Mouse (Mus musculus): ENCODE data around the gene Diras1.
"Not testable (repeated sequence)": the region's sequence is repeated elsewhere in the genome, so short reads cannot be mapped to it uniquely, and the experiment has no call there.

Gene Diras1

GRCm38 (mm10) chr10:80998021-80998420 is 27.4 kb downstream of the Diras1 start:
- no peak for DNase-seq (ENCODE audit: low spot score in 2 of 2)

- DNase-seq (ENCODE audit: low spot score in 2 of 2): no peak
These were observed 28.1 kb downstream of the Diras1 start for GRCm38 (mm10) chr10:80997332-80997731.

GRCm38 (mm10) chr10:80996501-80996900 is 29.0 kb downstream of the Diras1 start:
- DNase-seq (ENCODE audit: low spot score in 2 of 2): no peak

GRCm38 (mm10) chr10:80995091-80995632 is 30.3 kb downstream of the Diras1 start:
- peak; percentile 48 to 77 for DNase-seq (ENCODE audit: low spot score in 2 of 2)

GRCm38 (mm10) chr10:80994621-80995020 is 30.8 kb downstream of the Diras1 start:
- no peak for DNase-seq (ENCODE audit: low spot score in 2 of 2)

- no peak for DNase-seq (ENCODE audit: low spot score in 2 of 2)
These were observed 32.2 kb downstream of the Diras1 start for GRCm38 (mm10) chr10:80993276-80993675.

- no peak for DNase-seq (ENCODE audit: low spot score in 2 of 2)
These were observed 33.5 kb downstream of the Diras1 start for GRCm38 (mm10) chr10:80991945-80992344.

- DNase-seq (ENCODE audit: low spot score in 2 of 2): peak in 1 of 2 experiments; percentile 46
These were observed 34.5 kb downstream of the Diras1 start for GRCm38 (mm10) chr10:80991007-80991406.

GRCm38 (mm10) chr10:80990406-80990805 is 35.1 kb downstream of the Diras1 start:
- peak; percentile 54 for DNase-seq (ENCODE audit: low spot score in 2 of 2)

GRCm38 (mm10) chr10:80989854-80990253 is 35.6 kb downstream of the Diras1 start:
- not testable (repeated sequence) for DNase-seq (ENCODE audit: low spot score in 2 of 2)

- DNase-seq (ENCODE audit: low spot score in 2 of 2): no peak
These were observed 36.0 kb downstream of the Diras1 start for GRCm38 (mm10) chr10:80989446-80989845.

- DNase-seq (ENCODE audit: low spot score in 2 of 2): peak; percentile 41 to 80
These were observed 37.6 kb downstream of the Diras1 start for GRCm38 (mm10) chr10:80987709-80988441.

GRCm38 (mm10) chr10:80986754-80987153 is 38.7 kb downstream of the Diras1 start:
- no peak for DNase-seq (ENCODE audit: low spot score in 2 of 2)

- DNase-seq (ENCODE audit: low spot score in 2 of 2): no peak
These were observed 39.3 kb downstream of the Diras1 start for GRCm38 (mm10) chr10:80985970-80986701.

GRCm38 (mm10) chr10:80985241-80985969 is 40.1 kb downstream of the Diras1 start:
- DNase-seq (ENCODE audit: low spot score in 2 of 2): peak in 1 of 2 experiments; percentile 44

- DNase-seq (ENCODE audit: low spot score in 2 of 2): no peak
These were observed 41.2 kb downstream of the Diras1 start for GRCm38 (mm10) chr10:80984223-80984622.

GRCm38 (mm10) chr10:80982381-80982780 is 43.1 kb downstream of the Diras1 start:
- DNase-seq (ENCODE audit: low spot score in 2 of 2): no peak

GRCm38 (mm10) chr10:80981564-80982112 is 43.8 kb downstream of the Diras1 start:
- no peak for DNase-seq (ENCODE audit: low spot score in 2 of 2)

GRCm38 (mm10) chr10:80975478-80975877 is 50.0 kb downstream of the Diras1 start:
- no peak for DNase-seq (ENCODE audit: low spot score in 2 of 2)

- no peak for DNase-seq (ENCODE audit: low spot score in 2 of 2)
These were observed 51.7 kb downstream of the Diras1 start for GRCm38 (mm10) chr10:80973722-80974121.

GRCm38 (mm10) chr10:80972071-80972987 is 53.1 kb downstream of the Diras1 start:
- DNase-seq (ENCODE audit: low spot score in 2 of 2): no peak

All from thymus, postnatal 10 days (tissue).